Mouse (Mus musculus) T-helper 2 cell (primary cell): ENCODE results near the gene Slc25a43.

Experiments
- in situ Hi-C: fragments of 300-600 bp; cut with MboI, MseI; formaldehyde crosslinking; loops from one replicate; pipeline ENCODE4 v1.15.1; 2025; ENCODE audit warnings: high pct_unique_total_duplicates

The Slc25a43 gene

GRCm38 (mm10) chrX:36823932-36824711 is 80.7 kb downstream of the Slc25a43 start:
- in situ Hi-C loops, result no loop called here

GRCm38 (mm10) chrX:36825032-36825431 is 81.6 kb downstream of the Slc25a43 start:
- in situ Hi-C loops, result no loop called here
